Mouse (Mus musculus): Measurements from ENCODE around the gene Slc6a20a.
"Not testable (repeated sequence)": the region's sequence is repeated elsewhere in the genome, so short reads cannot be mapped to it uniquely, and the experiment has no call there.

Gene Slc6a20a

DNA sequence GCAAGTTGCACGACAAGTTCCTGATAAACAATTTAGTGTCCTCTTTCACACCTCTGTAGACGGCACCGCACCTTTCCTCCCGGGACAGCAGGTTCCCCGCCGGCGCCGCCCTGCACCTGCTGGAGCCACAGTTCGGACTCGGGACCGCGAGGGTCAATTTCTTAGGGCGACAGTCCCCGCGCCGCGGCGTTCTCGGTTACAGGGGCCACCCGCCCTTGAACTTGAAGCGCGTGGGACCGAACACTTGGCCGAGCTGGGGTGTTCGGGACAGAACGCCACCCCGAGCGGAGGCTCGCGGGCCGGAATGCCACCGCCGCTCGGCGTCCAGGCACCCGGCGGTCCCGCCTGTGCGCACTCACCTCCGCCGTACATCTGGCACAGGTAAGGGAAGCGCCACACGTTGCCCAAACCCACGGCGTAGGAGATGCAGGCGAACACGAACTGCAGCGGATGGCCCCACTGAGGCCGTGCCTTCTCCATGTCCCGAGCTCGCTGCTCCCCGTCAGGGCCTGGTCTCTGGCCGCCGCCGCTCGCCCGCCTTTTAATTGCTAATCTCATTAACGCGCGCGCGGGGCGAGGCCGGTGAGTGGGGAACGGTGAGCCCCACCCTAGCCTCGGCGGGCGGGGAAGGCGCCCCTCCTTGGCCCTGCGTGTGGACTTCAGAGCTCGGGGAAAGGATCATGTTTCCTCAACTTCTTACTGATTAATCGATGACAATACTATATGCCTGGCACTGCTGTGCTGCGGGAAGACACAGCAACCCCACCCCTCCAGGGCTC is at the start of gene Slc6a20a, which contains the start of gene Ccr9:
Gene Slc6a20a, minus strand, starts transcription at position 559 of the 779 bp plus-strand sequence.
Gene Ccr9, plus strand, starts transcription at position 113 of the 779 bp plus-strand sequence.
- DNase-seq (ENCODE audit: low spot score in 2 of 2): peak in 1 of 2 experiments; percentile 12

DNA sequence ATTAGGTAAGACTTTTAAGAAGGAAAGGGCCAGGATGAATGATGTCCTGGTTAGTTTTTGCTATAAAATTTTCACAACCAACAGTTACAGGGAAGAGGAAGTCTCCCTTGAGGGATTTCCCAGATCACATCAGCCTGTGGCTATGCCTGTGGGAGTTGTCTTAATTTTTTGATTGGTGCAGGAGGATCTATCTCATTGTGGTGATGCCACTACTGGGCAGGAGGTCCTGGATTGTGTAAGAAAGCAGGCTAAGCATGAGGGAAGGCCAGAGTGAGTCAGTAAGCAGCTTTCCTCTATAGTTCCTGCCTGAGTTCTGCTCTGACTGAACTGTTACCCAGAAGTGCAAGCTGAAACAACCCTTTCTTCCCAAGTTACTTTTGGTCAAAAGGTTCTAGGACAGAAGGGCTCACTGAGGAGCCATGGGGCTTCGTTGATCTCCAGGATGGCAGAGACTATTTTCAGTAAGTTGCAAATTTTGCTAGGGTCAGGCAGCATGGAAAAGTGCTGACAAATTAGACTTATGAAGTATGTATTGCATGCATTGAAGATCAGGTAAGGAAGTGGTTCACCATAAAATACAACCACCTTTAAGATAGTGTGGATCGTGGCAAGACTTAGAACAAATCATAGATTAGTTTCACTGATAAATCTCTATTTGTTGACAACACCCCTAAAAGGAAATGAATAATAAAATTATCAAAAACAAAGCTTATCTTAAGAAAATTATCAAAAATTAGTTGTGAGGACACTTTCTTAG is 44.2 kb upstream of the Slc6a20a start:
- no peak for DNase-seq (ENCODE audit: low spot score in 2 of 2)

DNA sequence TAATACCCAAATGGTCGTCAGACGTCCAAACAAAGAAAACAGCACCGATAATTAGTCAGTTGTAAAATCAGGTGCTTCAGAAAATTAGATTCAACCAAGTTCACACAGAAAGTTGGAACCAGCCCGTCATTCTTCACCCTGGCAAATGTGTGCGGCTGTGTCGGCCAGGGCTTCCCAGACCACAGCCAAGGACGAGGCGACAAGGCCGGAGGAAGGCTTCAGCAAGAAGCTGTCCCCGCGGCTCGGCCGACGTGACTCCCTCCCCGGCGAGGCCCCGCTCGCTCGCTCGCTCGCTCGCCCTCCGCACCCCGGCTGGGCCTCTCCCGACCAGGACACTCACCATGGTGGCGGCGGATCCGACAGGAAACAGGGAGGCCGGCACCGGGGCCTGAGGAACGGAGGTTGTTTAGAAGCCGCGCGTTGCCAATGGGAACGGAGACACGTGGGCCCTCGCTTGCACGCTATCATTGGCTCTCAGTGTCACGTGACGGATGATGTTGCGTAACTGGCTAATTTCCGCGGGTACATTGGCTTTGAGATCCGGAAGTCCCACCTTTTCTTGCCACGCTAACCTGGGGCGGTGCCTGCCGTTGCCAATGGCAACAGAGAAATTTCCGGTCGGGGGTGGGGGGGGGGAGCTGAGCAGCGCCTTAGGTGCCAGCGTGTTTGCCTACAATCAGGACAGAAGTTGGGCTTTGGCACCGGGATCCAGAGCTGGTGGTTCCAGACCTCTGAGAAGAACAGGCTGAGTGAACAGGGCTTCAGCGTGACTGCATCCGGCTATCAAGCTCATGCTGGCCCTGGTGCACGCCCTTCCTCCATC is 38.7 kb upstream of the Slc6a20a start, which contains the start of gene Lztfl1:
Gene Lztfl1, minus strand, starts transcription at position 512 of the 823 bp plus-strand sequence.
- DNase-seq (ENCODE audit: low spot score in 2 of 2): peak; percentile 93 to 94

DNA sequence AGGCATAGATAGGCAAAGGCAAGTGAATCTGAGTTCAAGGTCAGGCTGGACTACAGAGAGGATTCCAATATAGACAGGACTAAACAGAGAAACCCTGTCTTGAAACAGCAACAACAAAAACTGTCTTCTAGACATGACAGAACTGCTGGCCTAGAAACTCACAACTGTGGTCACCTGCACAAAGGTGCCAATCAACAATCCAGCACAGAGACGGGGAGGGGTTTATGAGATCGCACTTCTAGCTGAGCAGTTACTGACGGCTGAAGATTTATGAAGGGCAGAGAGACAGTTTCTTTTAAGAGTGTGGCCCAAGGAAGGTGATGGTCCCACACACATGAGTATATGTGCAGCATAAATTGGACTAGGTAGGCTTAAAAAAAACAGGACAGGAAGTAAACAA is 37.6 kb upstream of the Slc6a20a start:
- no peak for DNase-seq (ENCODE audit: low spot score in 2 of 2)

DNA sequence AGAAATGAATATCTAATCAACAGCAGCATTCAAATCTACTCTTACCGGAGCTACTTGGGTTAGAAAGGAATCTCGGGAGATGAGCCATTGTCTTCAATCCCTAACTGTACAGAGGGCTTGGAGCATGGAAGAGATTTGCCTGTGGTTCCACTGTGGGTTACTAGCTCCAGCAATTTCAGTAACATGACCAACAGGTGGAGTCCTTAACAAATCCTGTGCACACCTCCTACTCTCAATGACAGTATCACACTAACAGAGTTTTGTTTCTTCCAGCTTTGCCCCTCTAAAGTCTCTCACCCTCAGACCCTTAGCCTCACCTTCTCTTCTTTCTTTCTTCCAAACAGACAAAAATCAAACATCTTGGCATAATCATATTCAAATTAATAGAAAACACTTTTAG is 34.4 kb upstream of the Slc6a20a start:
- peak in 1 of 2 experiments; percentile 48 for DNase-seq (ENCODE audit: low spot score in 2 of 2)

DNA sequence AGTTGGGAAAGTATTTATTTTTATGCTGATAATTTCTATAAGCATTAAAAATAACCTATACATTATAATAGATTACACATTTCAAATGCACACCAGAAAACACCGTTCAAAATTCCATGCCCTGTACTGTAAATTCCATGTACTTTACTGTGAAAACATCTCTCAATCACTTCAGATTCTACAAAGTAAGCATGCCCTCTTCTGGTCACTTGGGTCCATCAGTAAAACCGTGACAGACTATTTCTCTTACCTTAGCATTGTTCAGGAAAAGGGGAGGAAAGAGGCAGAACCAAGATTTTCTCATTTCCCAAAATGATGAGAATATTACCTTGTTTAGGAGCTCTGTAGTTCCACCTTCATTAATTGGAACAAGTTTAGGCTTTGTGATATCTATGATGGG is 30.5 kb upstream of the Slc6a20a start:
- no peak for DNase-seq (ENCODE audit: low spot score in 2 of 2)

DNA sequence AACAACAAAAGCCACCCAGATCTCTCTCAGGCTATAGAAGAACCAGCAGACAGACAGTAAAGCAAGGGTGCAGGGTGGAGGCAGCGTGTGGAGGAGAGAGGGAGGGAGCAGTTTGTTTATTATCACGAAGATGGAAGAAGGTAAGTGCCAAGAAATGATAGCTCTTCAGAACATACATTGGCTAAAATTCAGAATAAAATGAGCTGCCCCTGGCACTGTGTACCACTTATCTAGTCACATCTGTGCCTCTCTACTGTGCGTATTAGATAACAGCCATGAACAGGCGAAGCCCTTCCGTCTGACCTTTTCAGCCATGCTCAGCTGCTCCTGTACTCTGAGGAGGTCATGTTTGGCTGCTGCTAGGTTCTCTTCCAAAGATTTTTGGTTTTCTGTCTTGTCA is 23.1 kb upstream of the Slc6a20a start:
- DNase-seq (ENCODE audit: low spot score in 2 of 2): no peak

DNA sequence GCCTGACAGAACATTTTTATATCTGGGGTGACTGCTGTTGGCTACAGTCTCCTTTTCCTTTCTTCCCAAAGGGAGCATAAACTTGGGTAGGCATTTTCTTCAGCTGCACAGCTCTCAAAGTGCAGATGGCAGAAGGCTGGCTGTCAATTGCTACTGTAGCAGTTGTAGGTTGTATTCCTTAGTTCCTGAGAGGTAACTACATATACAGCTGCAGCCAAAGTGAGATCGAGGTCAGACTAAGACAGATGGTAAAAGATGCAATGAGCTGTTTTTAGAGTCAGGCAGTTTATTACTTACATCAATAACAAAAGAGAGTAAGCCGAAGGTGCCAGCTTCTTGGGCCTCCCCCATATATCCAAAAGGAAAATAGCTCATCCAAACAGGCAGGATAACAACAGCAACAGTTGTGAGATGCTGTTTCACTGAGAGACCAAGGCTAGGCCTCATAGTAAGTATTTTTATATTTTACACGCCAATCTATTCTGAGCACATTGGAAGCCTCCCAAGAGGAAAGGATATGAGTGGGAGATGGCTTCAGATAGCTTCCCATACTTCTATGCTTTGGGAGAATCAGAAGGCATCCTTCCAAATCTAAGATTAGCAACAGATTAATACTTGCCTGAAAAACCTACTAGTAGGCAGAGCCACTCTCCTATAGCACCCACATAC is 17.1 kb upstream of the Slc6a20a start:
- DNase-seq (ENCODE audit: low spot score in 2 of 2): no peak

DNA sequence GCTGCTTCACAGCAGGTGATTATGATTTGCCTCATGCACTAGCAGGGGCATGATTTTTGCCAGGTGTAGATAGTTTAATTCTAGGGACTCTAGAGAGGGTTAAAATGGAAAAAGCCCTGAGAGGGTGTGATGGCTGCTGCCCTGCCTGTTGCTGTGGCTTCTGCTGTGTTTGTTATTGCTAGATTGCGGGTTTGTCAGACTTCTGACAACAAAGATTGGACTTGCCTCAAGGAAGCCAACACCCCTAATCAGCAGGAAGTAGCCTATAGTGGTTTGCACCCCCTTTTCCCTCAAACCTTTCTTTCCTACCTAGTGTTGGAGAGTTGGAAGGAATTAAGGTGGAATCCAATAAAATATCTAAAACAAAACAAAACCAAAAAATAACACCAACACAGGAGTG is 9.5 kb upstream of the Slc6a20a start:
- no peak for DNase-seq (ENCODE audit: low spot score in 2 of 2)

DNA sequence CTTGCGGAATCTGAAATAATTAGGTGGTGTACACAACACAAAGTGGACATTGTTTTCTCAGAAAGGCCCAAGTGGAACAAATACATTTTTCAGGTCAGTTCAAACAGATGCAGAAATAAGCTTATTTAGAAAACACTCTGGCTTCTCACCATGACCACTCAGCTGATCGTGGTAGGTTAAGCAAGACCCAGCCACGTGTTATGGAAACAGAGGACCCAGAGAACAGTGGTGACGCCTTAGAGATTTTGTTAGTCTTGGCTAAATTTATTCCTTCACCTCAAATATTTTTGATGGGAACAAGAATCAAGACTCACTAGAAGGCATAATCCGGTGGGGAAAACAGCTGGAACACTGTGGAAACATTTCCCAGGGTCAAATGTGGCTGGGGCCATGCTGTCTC is 7.5 kb upstream of the Slc6a20a start:
- DNase-seq (ENCODE audit: low spot score in 2 of 2): no peak

DNA sequence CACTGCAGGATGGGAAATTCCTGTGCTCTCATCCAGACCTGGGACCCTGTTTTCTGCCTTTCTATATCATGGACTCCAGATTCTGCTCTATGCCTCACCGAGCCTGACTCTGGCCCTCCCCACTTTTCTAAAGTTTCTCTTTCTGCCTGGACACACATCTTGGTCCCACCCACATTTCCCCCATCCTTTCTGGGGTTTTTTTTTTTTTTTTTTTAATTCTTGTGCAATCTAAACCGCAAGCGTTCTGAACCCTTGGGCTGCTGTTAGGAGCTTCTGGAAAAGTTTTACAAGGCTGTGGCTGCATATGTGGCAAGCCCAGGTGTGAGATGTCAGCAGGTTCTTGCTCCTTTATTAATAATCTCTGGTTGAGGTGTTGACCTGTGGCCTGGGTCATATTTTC is 5.0 kb upstream of the Slc6a20a start:
- DNase-seq (ENCODE audit: low spot score in 2 of 2): no peak

DNA sequence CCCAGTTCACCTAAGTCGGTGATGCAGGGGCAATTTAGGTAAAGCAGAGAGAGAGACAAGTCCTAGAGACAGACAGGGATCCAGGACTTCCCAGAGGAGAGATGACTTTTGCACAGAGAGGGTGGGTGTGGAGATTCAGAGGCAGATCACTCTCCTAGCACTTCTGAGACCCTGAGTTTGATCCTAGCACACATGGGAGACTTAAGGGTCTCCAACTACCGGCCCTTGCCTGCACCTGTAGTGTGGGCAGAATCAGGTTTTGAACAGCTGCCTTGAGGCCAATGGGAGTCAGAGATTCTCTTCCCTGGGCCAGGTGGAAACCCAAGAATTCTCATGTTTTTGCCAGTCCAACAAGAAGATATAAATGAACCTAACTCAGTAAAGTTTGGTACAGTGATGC is 513 bp upstream of the Slc6a20a start:
- DNase-seq (ENCODE audit: low spot score in 2 of 2): no peak

DNA sequence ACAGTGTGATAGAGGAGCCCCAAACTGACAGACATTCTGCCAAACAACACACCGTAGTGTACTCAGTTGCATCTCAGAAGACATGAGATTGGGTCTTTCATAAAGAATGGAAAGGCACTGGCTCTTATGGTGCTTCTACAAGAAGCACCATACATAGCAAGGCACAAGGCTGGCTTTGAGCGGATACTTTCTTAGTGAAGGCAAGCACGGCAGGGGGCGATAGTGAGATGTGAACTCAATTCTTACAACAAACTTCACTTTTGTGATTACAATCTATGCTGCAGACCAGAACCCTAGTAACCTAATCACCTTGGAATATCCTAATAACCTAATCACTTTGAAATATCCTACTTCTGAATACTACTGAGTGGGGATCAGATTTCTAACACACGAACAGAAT is 13.0 kb downstream of the Slc6a20a start:
- DNase-seq (ENCODE audit: low spot score in 2 of 2): peak; percentile 52 to 81

DNA sequence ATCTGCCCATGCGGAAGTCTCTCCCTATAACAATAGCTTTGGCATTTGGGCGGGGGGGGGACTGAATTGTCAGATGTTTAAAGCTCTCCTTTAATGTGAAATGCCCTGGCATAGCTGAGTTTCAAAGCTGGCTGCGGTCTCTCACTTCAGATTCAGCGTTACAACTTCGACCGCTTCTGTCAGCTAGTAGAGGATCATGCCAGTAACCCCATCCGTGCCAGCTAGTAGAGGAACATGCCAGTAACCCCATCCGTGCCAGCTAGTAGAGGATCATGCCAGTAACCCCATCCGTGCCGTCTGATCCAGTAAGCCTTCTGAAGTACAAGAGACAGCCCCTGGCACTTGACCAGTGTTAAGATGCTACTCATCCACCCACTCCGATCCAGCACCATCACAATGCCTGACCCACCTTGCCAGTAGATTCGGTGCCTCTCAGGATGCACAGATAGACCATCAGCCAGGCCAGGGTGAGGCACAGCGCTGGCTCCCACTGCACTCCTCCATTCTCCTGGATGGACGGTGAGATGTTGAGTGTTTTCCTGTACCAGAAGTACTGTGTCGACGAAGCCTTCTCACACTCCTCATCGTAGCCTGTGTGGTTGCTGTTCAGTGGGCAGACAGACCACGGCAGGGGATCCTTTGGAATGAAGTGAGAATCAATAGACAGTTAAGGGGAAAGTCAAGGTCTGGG is 18.6 kb downstream of the Slc6a20a start:
- not testable (repeated sequence) for DNase-seq (ENCODE audit: low spot score in 2 of 2)

DNA sequence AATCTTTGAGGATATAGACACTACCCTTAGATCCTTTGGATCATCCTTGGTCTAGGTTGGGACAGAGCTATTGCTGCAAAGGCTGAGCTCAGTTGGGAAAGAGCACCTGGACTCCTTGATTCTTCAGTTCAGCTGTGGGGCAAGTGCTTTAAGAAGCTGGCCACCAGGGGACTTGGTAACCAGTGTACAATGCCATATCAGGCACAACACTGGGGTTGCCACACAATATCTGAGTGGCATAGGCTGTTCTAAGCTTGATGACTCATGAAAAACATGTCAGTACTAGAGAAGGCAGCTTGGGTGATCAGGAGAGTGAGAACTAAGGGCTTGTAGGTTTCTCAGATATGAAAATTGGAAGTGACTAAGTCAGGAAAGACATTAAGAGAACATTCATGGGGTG is 19.7 kb downstream of the Slc6a20a start:
- no peak for DNase-seq (ENCODE audit: low spot score in 2 of 2)

DNA sequence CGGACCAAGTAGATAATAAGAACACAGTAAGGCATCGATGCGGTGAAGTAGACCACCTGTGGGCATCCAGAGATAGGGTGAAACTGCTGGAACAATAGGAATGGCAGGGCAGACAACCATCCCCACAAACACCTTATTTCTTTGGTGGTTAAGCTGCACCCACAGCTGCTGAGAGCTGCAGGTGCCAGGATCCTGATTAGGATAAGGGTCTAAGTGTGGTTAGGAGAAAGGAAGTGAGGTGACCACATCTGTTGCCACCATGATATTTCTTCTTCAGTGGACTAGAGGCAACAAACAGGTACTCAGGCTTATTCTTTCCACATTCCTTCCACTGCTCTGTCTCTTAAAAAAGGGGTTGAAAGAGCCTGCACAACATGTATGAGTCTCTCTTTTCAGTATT is 21.2 kb downstream of the Slc6a20a start:
- DNase-seq (ENCODE audit: low spot score in 2 of 2): no peak

DNA sequence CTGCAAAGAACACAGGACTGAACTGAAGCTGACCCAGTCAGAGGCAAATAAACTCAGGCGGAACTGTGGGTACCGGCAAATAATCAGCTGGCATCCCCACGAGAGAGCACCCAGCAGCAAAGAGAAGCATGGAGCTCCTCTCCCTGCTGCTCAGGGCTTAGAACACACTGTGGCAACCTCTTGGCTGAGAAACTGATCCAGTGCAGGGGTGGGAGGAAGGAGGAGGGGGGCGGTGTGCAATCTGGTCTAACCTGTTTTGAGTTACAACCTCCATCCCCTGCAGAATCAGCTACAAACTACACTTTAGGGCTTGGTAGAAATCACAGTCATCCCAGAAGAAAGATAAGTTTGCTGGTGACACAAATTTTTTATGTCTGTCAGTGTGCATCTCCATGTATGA is 27.3 kb downstream of the Slc6a20a start:
- no peak for DNase-seq (ENCODE audit: low spot score in 2 of 2)

DNA sequence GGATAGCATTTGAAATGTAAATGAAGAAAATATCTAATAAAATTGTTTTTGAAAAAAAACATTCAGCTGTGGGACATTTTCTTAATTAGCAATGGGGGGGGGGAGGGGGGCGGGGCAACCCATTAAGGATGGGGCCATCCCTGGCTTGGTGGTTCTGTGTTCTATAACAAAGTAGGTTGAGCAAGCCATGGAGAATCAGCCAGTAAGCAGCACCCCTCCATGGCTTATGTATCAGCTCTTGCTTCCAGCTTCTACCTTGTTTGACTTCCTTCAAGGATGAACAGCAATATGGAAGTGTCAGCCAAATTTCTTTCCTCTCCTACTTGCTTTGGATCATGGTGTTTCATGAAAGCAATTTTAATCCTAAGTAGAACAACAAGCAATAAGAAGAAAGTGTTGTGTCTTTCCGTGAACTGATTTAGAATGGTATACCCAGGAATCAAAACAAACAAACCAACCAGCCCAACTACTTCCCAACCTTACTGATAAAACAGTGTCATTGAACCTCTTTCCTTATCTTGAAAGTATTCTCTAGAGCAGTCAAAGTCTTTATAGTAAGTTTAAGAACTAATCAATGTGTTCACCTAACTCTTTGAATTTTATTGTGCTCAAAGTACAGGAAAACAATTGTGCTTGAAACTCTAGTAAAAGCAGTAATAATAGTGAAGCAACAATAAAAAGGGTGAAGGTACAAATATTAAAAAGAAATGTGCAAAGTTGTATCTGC is 28.7 kb downstream of the Slc6a20a start:
- no peak for DNase-seq (ENCODE audit: low spot score in 2 of 2)

DNA sequence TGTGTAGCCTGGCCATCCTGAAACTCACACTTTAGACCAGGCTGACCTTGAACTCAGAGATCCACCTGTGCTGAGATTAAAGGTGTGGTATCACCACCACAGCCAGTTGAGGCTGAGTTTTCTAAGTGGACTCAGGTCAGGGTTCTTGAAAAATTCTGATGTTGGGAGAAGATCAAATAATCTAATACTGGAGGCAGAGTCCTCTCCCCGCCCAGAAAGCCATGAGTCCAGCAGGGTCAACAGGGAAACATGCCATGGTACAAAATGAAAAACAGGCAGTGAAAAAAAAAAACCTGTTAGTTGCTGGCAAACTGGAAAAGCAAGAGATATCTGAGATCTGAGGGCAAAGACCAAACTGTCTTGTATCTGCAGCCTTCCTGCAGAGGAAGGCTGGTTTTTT is 38.6 kb downstream of the Slc6a20a start:
- DNase-seq (ENCODE audit: low spot score in 2 of 2): no peak

DNA sequence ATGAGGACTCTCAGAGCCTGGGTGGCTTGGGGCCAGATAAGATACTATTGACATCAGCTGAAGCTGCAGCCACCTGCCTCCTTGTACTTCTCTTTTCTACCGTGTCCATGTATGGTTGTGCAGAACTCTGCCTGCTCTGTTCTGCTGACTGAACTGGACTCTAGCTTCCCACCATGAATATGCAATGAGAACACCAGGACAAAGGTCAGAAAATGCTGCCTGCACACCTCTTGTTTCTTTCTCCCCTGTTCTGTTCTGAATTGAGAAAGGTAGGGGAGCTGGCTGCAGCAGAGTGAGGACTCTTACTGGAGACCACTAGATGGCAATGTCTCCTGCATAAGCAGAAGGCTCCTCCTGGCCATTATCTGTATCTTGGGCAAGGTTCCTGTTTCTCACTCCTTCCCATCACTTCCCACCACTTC is 40.0 kb downstream of the Slc6a20a start:
- DNase-seq (ENCODE audit: low spot score in 2 of 2): peak in 1 of 2 experiments; percentile 49
